Mouse (Mus musculus): ENCODE measurements at regions not wholly inside any gene's neighbourhood (a gene's known extent, or its start where the extent isn't known, plus 50 kb on each side); places are given as distances from the start of the nearest gene placed in this dataset.
"Not testable (repeated sequence)": the region's sequence is repeated elsewhere in the genome, so short reads cannot be mapped to it uniquely, and the experiment has no call there.

GRCm38 (mm10) chr1:18058211-18058971, 87.3 kb downstream of the Crisp4 start:
- ATAC-seq (ENCODE audit: low FRiP score): peak; percentile 83
- H3K27me3 ChIP-seq (ENCODE audit: control insufficient read depth, insufficient read depth, low read length): peaks cover 30% of the 10 kb centered on the region
- under 1% methylated on average over 74 of the region's 77 CpGs for WGBS

DNA sequence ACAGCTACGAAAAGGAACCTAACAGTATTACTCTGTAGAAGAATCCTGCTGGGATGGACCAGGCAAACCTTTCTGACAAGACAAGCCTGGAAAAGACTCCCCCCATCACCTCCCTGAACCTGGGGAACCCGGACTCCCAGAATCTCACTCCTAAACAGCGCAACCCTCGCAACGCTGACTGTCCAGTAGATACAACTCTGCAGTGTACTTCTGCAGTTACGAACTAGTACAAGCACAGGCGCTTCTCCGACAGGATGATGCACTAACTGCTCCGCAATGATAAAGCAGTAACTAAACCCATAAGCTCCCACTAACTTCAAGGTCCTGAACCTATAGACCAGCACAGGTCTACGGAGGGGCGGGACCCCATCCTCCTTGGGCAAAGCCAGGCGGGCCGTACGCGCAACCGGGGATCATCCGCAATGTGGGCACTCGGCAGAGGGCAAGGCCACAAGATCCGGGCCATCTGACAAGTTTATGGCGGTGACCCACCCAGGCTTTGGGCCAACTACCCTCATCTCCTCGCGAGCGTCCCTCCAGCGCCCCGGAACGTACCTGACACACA, 88.0 kb downstream of the Crisp4 start:
- 0 out of 2 replicates have a peak, but pooled peaks cover 2% of the 10 kb centered on the region for H3K4me1 ChIP-seq (ENCODE audit: control insufficient read depth, insufficient read depth, low read length)
- H3K4me2 ChIP-seq: peak overlapping the region; percentile 95
- H3K27ac ChIP-seq (ENCODE audit: low read depth, low read length): no peak overlapping the region
- H3K9ac ChIP-seq (ENCODE audit: low read length): peak overlapping the region; percentile 59
- DNase-seq (ENCODE audit: low spot score, missing footprints) (peak; percentile 94), ATAC-seq (ENCODE audit: low FRiP score) (peak; percentile 54; the same call in 1 of the 2 replicates)
- H3K36me3 ChIP-seq (ENCODE audit: control insufficient read depth, insufficient read depth, low read length): no peaks in the 10 kb centered on the region
- H3K4me3 ChIP-seq (ENCODE audit: low read depth, low read length): peak overlapping the region; percentile 55
- no peaks in the 10 kb centered on the region for H3K9me3 ChIP-seq (ENCODE audit: control insufficient read depth, low read length)
- peaks cover 30% of the 10 kb centered on the region for H3K27me3 ChIP-seq (ENCODE audit: control insufficient read depth, insufficient read depth, low read length)
- under 1% methylated on average over 26 of the region's 26 CpGs for WGBS

More at GRCm38 (mm10) chr1:18058211-18058971, 87.3 kb downstream of the Crisp4 start:
- Histone ChIP-seq H3K4me2 (peak overlapping the region; percentile 95), H3K4me1 (ENCODE audit: control insufficient read depth, insufficient read depth, low read length) (0 out of 2 replicates have a peak, but pooled peaks cover 2% of the 10 kb centered on the region), H3K9ac (ENCODE audit: low read length) (peak overlapping the region; percentile 59), H3K36me3 (ENCODE audit: control insufficient read depth, insufficient read depth, low read length) (no peaks in the 10 kb centered on the region), H3K4me3 (ENCODE audit: low read depth, low read length) (peak overlapping the region; percentile 55), H3K9me3 (ENCODE audit: control insufficient read depth, low read length) (no peaks in the 10 kb centered on the region), H3K27ac (ENCODE audit: low read depth, low read length) (no peak overlapping the region)
- DNase-seq (ENCODE audit: low spot score, missing footprints): peak; percentile 96

DNA sequence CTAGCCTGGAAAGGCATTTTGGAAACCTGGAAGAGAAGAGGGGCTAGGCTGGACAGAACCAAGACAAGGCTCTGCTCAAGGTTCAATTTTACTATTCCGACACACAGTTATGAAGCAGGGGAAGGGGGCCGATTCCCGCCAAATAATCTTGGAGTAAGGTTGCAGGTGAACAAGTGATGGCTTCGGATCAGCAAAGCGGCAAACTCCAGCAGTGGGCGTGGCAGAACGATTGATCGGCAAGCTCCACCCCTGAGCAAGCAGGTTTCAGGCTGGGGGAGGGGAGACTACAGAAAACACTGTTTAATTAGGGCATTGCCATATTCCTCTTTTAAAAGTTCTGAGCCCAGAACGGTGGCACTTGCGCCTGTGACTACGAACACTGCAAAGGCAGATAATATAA, 88.7 kb downstream of the Crisp4 start:
- H3K27me3 ChIP-seq (ENCODE audit: control insufficient read depth, insufficient read depth, low read length): peaks cover 30% of the 10 kb centered on the region
- H3K9me3 ChIP-seq (ENCODE audit: control insufficient read depth, low read length); H3K27ac ChIP-seq (ENCODE audit: low read depth, low read length); H3K4me1 ChIP-seq (ENCODE audit: control insufficient read depth, insufficient read depth, low read length); H3K36me3 ChIP-seq (ENCODE audit: control insufficient read depth, insufficient read depth, low read length); H3K9ac ChIP-seq (ENCODE audit: low read length); ATAC-seq (ENCODE audit: low FRiP score): not testable (repeated sequence)
- peak overlapping the region; percentile 95 for H3K4me2 ChIP-seq
- DNase-seq (ENCODE audit: low spot score, missing footprints): peak; percentile 80
- 7% methylated on average over 11 of the region's 11 CpGs for WGBS
- peak overlapping the region; percentile 55; the same call in 1 of the 2 replicates for H3K4me3 ChIP-seq (ENCODE audit: low read depth, low read length)

GRCm38 (mm10) chr1:18030226-18030625, 115.5 kb downstream of the Crisp4 start:
- Histone ChIP-seq H3K27ac (ENCODE audit: low read depth, low read length) (no peak overlapping the region), H3K9me3 (ENCODE audit: control insufficient read depth, low read length) (no peaks in the 10 kb centered on the region), H3K27me3 (ENCODE audit: control insufficient read depth, insufficient read depth, low read length) (no peaks in the 10 kb centered on the region), H3K4me3 (ENCODE audit: low read depth, low read length) (no peak overlapping the region), H3K36me3 (ENCODE audit: control insufficient read depth, insufficient read depth, low read length) (no peaks in the 10 kb centered on the region), H3K4me2 (no peak overlapping the region), H3K9ac (ENCODE audit: low read length) (no peak overlapping the region), H3K4me1 (ENCODE audit: control insufficient read depth, insufficient read depth, low read length) (no peaks in the 10 kb centered on the region)
- 62% methylated on average over 3 of the region's 3 CpGs for WGBS
- no peak for DNase-seq (ENCODE audit: low spot score, missing footprints)
- no peak for ATAC-seq (ENCODE audit: low FRiP score)

DNA sequence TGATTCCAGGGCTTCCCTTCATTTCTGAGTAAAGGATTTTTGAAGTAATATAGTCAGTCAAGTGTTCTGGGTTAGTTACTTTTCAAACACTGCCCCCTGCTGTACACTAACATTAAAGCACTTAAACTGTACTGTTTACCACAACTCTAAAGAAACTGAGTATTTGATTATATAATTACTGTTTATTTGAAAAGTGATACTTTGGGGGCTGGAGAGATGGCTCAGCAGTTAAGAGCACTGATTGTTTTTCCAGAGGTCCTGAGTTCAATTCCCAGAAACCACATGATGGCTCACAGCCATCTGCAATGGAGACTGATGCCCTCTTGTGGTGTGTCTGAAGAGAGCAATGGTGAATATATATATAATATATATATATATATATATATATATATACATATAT, 132.8 kb downstream of the Crisp4 start:
- H3K36me3 ChIP-seq (ENCODE audit: control insufficient read depth, insufficient read depth, low read length); H3K9ac ChIP-seq (ENCODE audit: low read length); H3K4me1 ChIP-seq (ENCODE audit: control insufficient read depth, insufficient read depth, low read length); H3K27me3 ChIP-seq (ENCODE audit: control insufficient read depth, insufficient read depth, low read length); H3K4me3 ChIP-seq (ENCODE audit: low read depth, low read length); H3K9me3 ChIP-seq (ENCODE audit: control insufficient read depth, low read length); H3K4me2 ChIP-seq; ATAC-seq (ENCODE audit: low FRiP score); H3K27ac ChIP-seq (ENCODE audit: low read depth, low read length): not testable (repeated sequence)
- DNase-seq (ENCODE audit: low spot score, missing footprints): peak; percentile 82

- no peaks in the 10 kb centered on the region for H3K4me1 ChIP-seq (ENCODE audit: control insufficient read depth, insufficient read depth, low read length)
- peak; percentile 61; the same call in 1 of the 2 replicates for ATAC-seq (ENCODE audit: low FRiP score)
- H3K4me2 ChIP-seq: no peak overlapping the region
- H3K9me3 ChIP-seq (ENCODE audit: control insufficient read depth, low read length): no peaks in the 10 kb centered on the region
- H3K4me3 ChIP-seq (ENCODE audit: low read depth, low read length): no peak overlapping the region
- 10% methylated on average over 3 of the region's 3 CpGs for WGBS
- no peaks in the 10 kb centered on the region for H3K27me3 ChIP-seq (ENCODE audit: control insufficient read depth, insufficient read depth, low read length)
- no peak overlapping the region for H3K27ac ChIP-seq (ENCODE audit: low read depth, low read length)
- no peaks in the 10 kb centered on the region for H3K36me3 ChIP-seq (ENCODE audit: control insufficient read depth, insufficient read depth, low read length)
- DNase-seq (ENCODE audit: low spot score, missing footprints): peak; percentile 91
- no peak overlapping the region for H3K9ac ChIP-seq (ENCODE audit: low read length)
Observed at GRCm38 (mm10) chr1:17980604-17981003, 165.1 kb downstream of the Crisp4 start.

DNA sequence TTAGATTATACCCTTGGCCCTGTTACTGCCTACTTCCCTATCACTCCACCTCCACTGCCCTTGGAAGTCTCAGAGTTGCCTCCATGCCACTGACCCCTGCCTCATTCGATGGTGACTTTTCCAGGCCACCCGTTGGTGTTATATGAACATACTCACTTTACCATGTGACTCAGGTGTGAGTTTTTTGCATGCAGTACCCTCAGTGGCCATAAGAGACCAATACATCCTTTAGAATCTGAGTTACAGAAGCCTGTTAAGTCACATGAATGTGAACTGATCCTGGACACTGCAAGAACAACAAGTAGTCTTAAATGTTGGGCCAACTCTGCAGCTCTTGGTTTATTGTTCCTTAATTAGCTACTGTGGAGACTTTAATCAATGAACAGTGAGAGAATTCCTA, 167.6 kb downstream of the Crisp4 start:
- Histone ChIP-seq H3K9me3 (ENCODE audit: control insufficient read depth, low read length) (no peaks in the 10 kb centered on the region), H3K36me3 (ENCODE audit: control insufficient read depth, insufficient read depth, low read length) (no peaks in the 10 kb centered on the region), H3K4me1 (ENCODE audit: control insufficient read depth, insufficient read depth, low read length) (no peaks in the 10 kb centered on the region), H3K9ac (ENCODE audit: low read length) (no peak overlapping the region), H3K27ac (ENCODE audit: low read depth, low read length) (no peak overlapping the region), H3K4me2 (no peak overlapping the region), H3K4me3 (ENCODE audit: low read depth, low read length) (no peak overlapping the region), H3K27me3 (ENCODE audit: control insufficient read depth, insufficient read depth, low read length) (no peaks in the 10 kb centered on the region)
- DNase-seq (ENCODE audit: low spot score, missing footprints) (no peak), ATAC-seq (ENCODE audit: low FRiP score) (no peak)
- WGBS: 88% methylated on average over 2 of the region's 2 CpGs

- WGBS: 93% methylated on average over 12 of the region's 21 CpGs
- not testable (repeated sequence) for H3K9me3 ChIP-seq (ENCODE audit: control insufficient read depth, low read length); H3K36me3 ChIP-seq (ENCODE audit: control insufficient read depth, insufficient read depth, low read length); H3K27me3 ChIP-seq (ENCODE audit: control insufficient read depth, insufficient read depth, low read length); ATAC-seq (ENCODE audit: low FRiP score); DNase-seq (ENCODE audit: low spot score, missing footprints); H3K4me1 ChIP-seq (ENCODE audit: control insufficient read depth, insufficient read depth, low read length); H3K9ac ChIP-seq (ENCODE audit: low read length); H3K4me3 ChIP-seq (ENCODE audit: low read depth, low read length); H3K27ac ChIP-seq (ENCODE audit: low read depth, low read length); H3K4me2 ChIP-seq
Observed at GRCm38 (mm10) chr1:17956881-17957280, 188.8 kb downstream of the Crisp4 start.

GRCm38 (mm10) chr1:17932108-17932810, 213.4 kb downstream of the Crisp4 start:
- not testable (repeated sequence) for H3K4me1 ChIP-seq (ENCODE audit: control insufficient read depth, insufficient read depth, low read length); H3K4me3 ChIP-seq (ENCODE audit: low read depth, low read length); H3K27ac ChIP-seq (ENCODE audit: low read depth, low read length); H3K9ac ChIP-seq (ENCODE audit: low read length); H3K4me2 ChIP-seq; H3K9me3 ChIP-seq (ENCODE audit: control insufficient read depth, low read length); H3K27me3 ChIP-seq (ENCODE audit: control insufficient read depth, insufficient read depth, low read length); H3K36me3 ChIP-seq (ENCODE audit: control insufficient read depth, insufficient read depth, low read length); DNase-seq (ENCODE audit: low spot score, missing footprints); ATAC-seq (ENCODE audit: low FRiP score)
- WGBS: 69% methylated on average over 4 of the region's 4 CpGs

Measured in midbrain, embryonic 11.5 days (tissue).